Mouse (Mus musculus): ENCODE data around the gene Dnaaf1.

DNA sequence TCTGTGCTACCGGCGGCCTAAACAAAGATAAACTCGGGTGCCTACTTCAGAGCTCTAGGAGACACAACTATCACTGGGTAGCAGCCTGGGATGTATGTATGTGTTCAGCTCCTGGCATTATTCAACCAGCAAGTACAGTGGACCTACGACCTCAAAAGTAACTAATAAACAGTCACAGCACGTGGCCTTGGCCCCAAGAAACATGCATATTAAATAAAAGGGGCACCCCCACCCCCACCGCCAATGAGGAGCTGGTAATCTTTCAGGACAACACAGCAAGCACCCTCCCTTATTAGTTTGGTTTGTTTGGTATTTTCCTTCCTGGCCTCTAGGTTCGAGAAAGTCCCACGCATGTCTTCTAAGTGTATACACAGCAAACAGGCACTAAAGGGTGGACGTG, 6.8 kb upstream of the Dnaaf1 start:
- TF ChIP-seq POLR2A (IDR thresholded peaks at IDR 0.05; ENCODE audit: borderline replicate concordance, extremely low read depth, low read depth, low read length) (no peak), CTCF (IDR thresholded peaks at IDR 0.05; ENCODE audit: insufficient read depth, low read length) (no peak)

Measured in lung, adult 2 months (tissue).